Mouse (Mus musculus) megakaryocyte, adult 5-6 weeks (primary cell): ENCODE results near the gene Gprc5c. TPM values are rescaled to one million over a fixed set of nuclear protein-coding genes. Genes with fewer than 3 reads are reported as not detected.

Experiments
- ATAC-seq: 2 replicates; pipeline ENCODE4 v1.8.0; 2016; ENCODE audit warnings: mild to moderate bottlenecking, inconsistent platforms; ENCODE audit not compliant: poor library complexity, severe bottlenecking
- total RNA-seq, 2 experiments: library from RNA; stranded (forward) in 1 of 2; stranded (reverse) in 1 of 2; fragments of 153-499, 151-499 nt in 1 of 2; fragments of 221-1000, 200-1000 nt in 1 of 2; gene quantifications; 2 replicates each; pipeline versions ENCODE4 v1.2.3 to v1.2.4; 2015 to 2017

Gene Gprc5c
- total RNA-seq, 2 experiments from 2014 or later, result 0.04 to 0.37 TPM

DNA sequence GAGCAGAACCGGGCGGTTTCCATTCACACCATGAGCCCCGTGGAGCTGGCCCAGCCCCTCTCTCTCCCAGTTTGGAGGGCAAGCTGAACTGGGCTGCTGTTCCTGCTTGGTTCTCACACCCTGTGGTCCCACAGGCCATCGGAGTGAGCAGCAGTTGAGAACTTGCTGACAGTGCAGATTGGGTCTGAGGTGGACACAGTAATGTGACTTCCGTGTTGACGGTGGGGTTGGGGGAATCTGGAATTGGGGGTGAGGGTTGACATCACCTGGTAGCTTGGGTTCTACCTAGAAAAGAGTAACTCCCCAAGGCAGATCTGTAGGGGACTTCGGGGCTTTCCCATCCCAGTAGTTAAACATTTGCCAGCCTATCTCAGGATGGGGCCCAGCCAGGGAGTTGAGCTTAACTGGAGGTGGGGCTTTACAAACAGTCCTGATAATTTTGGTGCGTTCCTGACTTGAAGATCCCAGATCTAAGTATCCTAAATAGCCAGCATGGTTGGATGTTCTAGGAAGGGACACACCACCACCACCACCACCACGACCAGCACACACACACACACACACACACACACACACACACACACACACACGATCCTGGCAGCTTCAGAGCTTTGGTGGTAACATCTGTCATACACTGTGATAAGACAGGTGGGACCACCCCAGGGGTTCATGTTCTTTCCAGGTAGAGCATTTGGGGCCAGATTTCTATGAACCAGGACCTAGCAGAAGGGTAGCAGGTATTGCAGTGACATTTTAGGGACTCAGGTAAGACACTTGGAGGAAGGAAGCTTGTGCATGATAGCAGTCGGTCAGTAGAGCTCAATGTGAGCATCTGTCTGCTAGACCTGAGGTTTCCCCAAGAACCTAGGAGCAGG lies 16.6 kb downstream of the Gprc5c start:
- no peak for ATAC-seq

DNA sequence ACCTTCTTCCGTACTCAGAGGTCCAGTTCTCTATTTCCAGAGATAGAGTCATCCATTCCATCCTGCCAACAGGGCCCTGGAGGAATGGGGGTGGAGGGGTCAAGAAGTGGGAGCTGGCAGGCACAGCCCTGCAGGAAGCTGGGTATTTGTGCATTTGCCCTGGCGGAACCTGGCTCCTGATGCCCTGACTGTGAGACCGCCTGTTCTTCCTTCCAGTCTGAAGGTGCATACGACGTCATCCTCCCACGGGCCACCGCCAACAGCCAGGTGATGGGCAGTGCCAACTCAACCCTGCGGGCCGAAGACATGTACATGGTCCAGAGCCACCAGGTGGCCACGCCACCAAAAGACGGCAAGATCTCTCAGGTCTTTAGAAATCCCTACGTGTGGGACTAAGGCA lies 17.3 kb downstream of the Gprc5c start:
- ATAC-seq, result no peak

DNA sequence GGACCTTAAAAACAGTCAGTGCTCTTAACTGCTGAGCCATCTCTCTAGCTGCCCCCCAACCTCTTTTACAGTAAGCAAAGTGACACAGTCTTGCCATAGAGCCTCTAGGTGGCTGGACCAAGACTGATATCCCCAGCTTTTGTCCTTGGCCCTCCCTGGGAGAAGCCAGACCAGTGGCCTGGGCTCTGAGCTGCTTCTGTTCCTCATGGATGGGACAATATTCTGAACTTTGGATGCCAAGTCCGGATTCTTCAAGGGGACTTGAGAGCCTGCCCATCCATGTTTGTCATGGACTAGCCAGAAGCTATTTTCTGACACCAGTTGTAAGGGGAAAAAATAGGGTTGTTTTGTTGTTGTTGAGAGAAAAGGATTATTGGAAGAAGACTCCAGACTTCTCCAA lies 18.8 kb downstream of the Gprc5c start:
- no peak for ATAC-seq

DNA sequence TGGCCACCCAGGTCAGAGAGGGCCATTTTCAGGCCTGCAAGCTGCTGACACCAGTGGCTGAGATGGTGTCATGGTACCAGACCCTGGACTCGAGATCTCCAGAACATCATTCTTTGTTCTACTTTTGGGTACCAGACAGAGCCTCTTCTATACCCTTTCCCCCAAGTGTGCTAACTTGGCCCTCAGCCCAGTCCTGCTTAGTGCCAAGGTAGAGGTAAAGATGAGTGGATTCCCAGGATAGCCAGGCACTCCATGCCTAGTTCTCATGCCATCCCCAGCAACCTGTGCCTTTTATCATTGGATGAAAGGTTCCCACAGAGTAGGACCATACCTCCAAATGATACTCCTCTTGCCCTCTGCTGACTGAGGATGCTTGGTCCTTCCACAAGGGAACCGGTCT lies 20.6 kb downstream of the Gprc5c start:
- no peak for ATAC-seq

DNA sequence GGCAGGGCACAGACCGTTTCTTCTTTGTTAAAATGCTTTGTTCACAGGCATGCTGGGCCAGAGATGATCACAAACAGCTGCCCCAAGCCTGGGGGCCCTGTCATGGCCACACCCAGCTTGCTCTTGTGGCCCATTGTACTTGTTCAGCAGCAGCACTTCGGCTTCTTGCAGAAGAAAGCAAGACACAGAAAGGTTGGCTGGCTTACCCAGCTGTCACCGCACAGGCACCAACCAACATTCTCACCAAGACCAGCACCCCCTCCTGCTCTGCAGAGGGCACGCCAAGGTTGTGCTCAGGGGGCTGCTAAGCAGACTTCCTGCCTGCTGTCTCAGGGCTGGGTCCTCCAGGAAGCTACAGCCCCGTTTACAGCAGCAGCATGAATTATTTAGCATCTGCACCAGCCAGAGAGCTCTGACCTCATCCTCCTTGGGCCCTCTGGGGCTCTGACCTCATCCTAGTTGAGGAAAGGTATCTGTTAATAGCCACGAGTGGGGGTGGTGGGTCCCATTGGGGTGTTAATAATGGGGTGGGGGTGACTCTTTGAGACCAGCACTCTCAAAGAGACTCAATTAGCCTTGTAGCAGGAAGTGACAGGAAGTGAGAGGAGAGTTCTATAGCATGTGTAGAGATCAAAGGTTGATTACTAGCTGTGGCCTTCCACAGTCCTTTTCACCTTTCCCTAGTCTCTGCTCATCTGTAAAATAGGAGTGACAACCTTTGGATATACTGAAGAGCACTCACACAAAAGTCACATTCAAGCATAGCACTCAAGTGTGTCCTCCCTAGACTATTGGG lies 22.3 kb downstream of the Gprc5c start:
- peak; percentile 43 for ATAC-seq

DNA sequence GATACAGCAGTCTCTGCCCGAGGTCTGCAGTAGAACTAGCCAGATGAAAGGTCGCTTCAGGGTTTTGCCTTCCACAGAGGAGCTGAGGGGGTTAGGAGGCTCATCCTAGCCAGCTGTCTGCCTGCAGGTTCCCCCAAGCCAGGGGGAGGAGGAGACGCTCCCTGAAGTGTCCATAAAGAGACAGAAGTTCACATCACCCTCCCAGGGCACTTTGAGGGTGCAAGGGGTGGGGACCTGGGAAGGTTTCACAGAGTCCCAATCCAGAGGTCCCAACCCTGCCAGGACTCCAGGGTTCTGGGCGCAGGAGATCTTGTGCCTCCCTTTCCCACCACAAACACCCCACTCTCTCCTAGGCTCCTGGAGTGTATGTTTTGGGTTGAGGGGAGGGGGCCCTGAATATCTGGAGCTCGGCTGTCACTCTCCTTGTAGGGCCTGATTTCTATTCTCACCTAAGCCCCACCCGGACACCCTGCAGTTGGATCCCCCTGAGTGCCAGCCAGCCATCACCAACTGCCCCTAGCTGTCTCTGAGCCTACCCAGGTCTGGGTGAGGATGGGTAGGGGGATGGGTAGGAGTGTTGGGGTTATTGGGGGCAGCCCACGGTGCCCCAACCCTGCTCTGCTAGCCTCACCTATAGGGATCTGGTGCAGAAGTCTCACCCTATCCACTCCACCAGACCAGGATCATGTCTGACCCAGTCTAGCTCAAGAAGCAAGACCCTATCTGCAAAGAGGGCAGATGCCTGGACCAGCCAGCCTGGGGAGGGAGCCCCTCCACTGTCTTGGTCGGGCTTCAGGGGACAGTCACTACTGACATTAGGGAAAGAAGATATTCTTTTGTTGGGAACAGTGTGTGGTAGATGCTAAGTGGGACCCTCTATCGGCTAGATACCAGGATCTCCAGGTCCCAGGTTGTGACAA lies 23.5 kb downstream of the Gprc5c start:
- ATAC-seq, result no peak

DNA sequence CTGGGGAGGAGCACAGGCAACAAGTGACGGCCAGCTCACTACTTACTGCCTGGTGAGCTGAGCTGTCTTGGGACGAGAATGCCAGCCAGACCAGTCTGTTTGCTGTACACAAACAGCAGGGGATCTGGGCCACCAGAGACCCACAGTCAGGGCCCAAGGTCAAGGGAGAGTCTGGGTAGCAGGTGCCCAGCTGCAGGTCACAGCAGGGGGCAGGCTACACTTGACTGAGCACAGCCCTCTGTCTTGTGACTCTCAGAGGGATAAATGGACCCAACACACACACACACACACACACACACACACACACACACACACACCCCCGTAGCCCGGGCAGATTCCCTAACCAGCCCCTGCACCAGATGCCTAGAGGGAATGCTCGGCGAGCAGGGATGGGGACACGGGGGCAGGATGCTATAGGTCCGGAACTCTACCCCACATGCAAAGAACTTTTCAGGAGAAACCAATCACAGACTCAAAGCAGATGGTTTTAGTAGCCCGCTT lies 24.4 kb downstream of the Gprc5c start:
- ATAC-seq, result no peak

DNA sequence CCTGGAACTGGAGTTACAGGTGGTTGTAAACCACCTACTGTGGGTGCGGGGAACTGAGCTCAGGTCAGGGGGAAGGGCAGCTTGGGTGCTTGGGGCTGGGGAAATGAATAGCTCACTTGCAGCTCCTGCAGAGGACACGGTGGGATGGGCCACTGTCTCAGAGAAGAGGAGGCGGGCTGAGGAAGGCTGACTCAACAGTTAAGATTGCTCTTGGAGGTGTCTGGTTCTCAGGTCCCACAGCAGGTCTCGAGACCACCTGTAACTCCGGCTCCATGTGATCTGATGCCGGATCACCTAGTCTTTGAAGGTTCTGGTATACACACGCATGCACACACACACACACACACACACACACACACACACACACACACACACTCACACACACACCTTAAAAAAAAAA lies 25.2 kb downstream of the Gprc5c start:
- no peak for ATAC-seq

DNA sequence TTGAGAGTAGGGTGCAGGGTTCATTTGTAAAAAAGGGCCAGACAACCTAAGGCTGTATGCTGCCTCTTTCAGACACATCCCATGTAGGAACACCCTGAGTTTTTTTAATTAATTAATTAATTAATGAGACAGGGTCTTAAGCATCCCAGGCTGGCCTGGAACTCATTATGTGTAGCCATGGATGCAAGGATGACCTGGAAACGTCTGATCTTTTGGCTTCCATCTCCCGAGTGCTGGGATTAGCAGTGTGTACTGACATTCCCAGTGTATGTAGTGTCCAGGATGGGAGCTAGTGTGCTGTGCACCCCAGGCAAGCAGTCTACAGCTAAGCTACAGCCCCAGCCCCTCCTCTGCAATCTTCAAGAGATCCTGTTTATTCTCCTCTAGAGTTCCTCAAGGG lies 25.7 kb downstream of the Gprc5c start:
- ATAC-seq, result no peak

DNA sequence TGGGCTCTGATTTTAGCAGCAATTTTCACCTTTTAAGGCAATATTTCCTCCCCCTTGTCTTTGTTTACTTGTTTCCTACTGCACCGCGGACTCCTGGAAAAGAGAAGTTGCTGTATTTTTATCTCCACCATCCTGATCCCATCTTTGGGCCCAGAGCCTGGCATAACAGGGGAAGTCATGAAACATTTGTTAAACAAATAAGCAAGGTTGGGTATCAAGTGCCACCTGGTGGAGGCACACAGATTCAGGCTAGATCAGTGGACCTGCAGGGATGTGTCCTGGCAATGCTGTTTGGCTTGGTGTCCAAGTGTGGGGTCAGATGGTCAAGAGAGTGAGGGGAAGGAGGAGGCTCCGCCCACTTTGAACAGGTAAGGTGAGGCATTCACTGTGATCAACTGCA lies 26.2 kb downstream of the Gprc5c start:
- ATAC-seq, result 0 out of 2 replicates have a peak, but pooled peaks have one; percentile 17

DNA sequence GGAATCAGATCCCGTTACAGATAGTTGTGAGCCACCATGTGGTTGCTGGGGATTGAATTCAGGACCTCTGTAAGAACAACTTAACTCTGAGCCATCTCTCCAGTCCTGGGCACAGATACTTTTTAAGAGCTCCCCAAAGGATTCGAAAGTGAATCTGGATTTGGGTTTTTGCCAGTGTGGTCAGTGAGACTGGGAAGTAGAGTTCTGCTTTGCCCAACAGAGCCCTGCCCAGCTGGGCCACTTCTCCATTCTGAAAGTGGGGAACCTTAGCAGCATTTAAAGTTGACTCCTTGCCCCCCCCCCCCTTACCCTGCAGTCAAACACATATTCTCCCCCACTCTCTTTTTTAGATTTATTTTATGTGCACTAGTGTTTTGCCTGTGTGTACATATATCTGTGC lies 28.7 kb downstream of the Gprc5c start:
- peak; percentile 79 for ATAC-seq

DNA sequence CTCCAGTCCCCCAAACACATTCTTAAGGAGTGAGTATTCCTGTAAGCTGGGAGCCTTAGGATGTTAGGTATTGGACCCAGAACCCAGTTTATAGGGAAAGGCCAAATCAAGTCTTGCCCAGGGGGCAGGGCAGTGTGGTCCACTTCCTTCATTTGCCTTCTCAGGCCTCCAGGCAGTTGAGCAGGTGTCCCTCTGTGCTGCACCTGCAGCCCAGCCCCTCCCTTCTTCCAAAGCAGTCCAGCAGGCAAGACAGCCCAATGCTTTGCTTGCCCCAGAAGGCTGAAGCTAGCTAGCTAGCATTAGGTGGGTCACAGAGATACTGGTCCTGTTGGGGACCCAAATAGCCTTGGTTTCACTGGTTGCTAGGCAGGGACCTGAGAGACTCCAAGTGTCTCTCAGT lies 29.2 kb downstream of the Gprc5c start:
- no peak for ATAC-seq

DNA sequence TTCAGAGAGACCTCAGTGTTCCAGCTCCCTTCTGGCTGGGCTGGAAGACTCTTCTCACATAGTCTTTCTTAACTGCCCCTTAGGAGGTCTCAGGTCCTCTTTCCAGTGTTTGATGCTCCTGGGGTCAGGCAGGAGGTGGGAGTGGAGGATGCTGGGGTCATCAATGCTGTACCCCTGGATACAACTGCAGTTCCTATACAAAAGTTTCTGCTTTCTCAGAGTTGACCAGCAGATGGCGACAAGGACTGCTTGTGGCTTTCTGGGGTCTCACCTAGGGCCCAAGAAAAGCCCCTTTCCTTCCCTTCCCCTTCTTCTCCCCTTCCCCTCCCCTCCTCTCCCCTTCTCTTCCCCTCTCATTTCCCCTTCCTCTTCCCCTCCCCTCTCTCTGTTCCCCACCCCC lies 29.6 kb downstream of the Gprc5c start:
- ATAC-seq, result peak; percentile 23

DNA sequence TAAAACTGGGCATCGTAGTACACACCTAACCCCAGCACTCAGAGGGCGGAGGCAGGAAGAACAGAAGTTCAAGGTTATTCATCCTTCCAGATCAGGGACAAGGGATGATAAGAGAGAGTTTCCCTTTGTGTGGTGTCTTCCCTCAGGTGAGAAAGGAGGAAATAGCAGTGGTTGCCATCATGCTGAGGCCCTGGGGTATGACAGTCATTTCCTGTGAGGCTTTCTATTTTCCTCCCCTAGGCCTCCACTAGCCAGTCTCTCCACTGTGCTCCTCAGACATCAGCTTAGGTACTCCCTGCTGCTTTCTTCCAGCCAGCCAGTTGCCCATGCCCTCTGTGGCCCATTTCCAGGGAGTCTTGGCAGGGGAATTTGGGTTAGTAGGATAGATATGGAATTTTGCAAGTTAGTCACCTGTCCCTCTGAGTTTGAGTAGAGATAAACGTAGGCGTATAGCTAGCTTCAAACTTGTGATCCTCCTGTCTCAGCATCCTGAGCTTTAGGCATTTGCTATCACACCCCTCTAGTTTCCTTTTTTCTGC lies 32.4 kb downstream of the Gprc5c start:
- ATAC-seq, result peak; percentile 41

DNA sequence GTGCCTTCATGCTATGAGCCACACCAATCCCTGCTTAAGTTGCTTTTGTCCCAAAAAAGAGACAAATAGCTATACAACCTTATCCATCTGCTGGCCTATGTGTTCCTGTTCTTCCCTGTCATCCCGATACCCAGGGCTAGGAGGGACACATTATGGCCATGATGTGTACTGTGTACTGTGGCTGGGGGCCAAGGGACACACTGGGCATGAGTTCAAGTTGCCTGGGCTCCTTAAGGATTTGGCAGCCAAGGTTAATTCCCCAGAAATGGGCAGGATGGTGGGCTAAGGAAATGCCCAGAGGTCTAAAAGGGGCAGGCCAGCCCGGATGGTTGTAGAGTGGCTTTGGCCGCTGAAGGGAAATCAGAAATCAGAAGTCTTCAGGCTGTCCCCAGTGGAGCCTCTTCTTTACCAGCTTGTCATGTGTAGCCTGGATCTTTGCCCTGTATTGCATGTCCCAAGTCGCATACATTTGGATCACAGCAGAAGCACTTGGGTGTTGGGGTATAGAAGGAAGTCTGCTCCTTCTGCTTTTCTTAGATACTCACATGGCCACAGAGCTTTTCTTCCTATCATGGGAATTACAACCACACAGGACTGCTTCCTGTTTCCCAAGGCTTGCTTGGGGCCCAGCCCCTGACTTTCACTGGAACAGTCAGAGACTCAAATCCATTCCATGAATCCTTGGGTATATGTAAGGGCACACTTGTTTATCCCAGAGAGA lies 33.6 kb downstream of the Gprc5c start:
- peak; percentile 63 for ATAC-seq

DNA sequence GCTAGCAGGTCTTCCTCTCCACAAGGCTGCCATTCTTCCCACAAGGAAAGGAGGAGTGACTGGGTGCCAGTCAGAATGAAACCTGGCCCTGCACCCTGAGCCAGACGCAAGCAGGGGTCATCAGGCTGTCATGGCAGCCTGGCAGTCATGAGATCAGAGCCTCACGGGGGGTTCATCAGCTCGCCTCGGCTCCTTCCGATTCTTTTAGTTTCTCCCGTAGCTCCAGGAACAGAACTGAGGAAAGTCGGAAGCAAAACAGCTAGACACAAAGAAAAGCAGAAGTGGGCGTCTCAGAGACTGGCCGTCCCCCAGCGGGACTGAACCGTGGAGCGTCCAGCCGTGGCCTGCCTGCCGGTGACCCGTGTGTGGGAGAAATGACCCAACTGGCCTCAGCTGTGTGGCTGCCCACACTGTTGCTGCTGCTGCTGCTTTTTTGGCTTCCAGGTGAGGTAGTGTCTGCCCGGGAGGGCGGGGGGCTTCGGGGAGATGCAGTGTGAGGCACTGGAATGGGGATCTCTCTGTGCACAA lies 39.1 kb downstream of the Gprc5c start, which contains the start of gene Cd300a:
Cd300a (plus strand) TSS at position 51 of the 528 bp plus-strand sequence.
- peak; percentile 89 for ATAC-seq

DNA sequence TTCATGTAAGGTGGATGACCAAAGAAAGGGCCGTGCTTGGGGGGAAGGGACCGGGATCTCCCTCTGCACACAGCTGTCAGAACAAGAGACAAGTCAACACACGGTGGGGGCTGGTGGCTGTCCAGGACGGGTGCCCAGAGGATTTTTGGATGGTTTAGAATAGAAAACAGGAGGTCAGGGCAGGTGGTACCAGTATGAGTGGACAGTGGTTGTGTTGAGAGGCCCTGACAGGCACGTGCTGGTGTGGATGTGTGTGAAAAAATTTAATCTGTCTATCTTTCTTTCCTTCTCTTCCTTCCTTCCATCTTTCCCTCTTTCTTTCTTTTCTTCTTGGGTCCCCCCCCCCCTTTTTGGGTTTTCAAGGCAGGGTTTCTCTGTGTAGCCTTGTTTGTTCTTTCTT lies 39.6 kb downstream of the Gprc5c start:
- no peak for ATAC-seq

DNA sequence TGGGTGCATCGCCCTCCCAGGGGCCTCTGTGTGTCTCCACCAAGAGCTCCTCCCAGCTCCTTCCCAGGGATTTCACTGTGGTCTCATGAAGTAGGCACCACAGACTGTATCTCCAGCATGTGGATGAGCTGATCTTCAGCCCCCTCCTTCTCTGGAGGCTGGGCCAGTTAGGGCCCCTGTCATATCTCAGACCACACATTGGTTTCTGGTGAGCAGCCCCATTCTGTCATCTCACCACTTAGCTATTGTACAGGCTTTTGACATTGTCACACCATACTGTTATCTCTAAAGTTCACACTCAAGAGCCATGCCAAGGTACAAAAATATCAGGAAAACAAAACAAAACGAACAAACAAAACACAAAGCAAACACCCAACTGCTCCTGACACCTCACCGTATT lies 45.1 kb downstream of the Gprc5c start:
- ATAC-seq, result no peak

DNA sequence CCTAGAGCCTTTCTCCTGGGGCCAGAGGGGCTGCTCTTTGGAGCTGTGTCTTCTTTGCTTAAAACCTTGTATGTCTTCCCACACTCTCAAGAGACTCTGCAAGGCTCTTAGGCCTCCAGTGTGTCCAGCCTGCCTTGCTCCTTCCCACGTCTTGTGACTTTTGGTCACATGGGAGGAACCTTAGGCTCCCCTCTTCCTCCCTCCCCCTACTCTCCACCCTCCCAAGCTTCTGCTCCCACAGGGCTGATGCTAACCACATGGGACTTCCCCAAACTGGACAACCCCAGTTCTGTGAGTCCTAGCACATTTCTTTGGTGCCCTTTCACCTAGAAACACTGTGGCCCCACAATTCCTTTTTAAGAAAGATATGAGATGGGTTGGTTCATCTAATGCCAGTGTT lies 47.1 kb downstream of the Gprc5c start:
- ATAC-seq, result peak; percentile 92
